Mouse (Mus musculus) heart, embryonic 14.5 days (tissue): ENCODE data around the gene Hdac10. TPM values are rescaled to one million over a fixed set of nuclear protein-coding genes. Genes with fewer than 3 reads are reported as not detected.

Source experiments
- ATAC-seq: fragments of 200-750 bp; cut with Nextera tagmentation; 2 replicates; pipeline ENCODE4 v1.8.0; 2017; ENCODE audit warnings: low read depth, moderate TSS enrichment; ENCODE audit not compliant: insufficient number of reproducible peaks, insufficient read depth, low FRiP score
- H3K27ac ChIP-seq, 2 experiments: fragments of 200-500 bp in 1 of 2; fragments of 300-500 bp in 1 of 2; sonication (generic) in 1 of 2; replicated peaks in 1 of 2; 2 replicates each; pipeline ENCODE4 v1.5.1; 2012 to 2014; ENCODE audit warnings: low read depth in 2 of 2, low read length in 2 of 2, control low read depth in 1 of 2, mild to moderate bottlenecking in 1 of 2, mixed read lengths in 1 of 2; ENCODE audit not compliant: control insufficient read depth in 1 of 2, insufficient read depth in 1 of 2
- H3K27me3 ChIP-seq: fragments of 300-500 bp; sonication (generic); 2 replicates; pipeline ENCODE4 v1.6.1; 2014; ENCODE audit warnings: mild to moderate bottlenecking, low read length, control low read depth; ENCODE audit not compliant: control insufficient read depth, insufficient read depth
- H3K36me3 ChIP-seq: fragments of 300-500 bp; sonication (generic); 2 replicates; pipeline ENCODE4 v1.6.1; 2014; ENCODE audit warnings: mild to moderate bottlenecking, control low read depth, low read length, mixed read lengths; ENCODE audit not compliant: control insufficient read depth, insufficient read depth
- H3K4me1 ChIP-seq, 2 experiments: fragments of 200-500 bp in 1 of 2; fragments of 300-500 bp in 1 of 2; sonication (generic) in 1 of 2; 2 replicates each; pipeline ENCODE4 v1.6.1; 2012 to 2014; ENCODE audit warnings: low read length in 2 of 2, control low read depth in 1 of 2, mixed read lengths in 1 of 2; ENCODE audit not compliant: control insufficient read depth in 2 of 2, insufficient read depth in 2 of 2
- H3K4me2 ChIP-seq: fragments of 300-500 bp; sonication (generic); 2 replicates; pipeline ENCODE4 v1.6.1; 2014; ENCODE audit warnings: mild to moderate bottlenecking, low read length
- H3K4me3 ChIP-seq, 2 experiments: fragments of 200-500 bp in 1 of 2; fragments of 300-500 bp in 1 of 2; sonication (generic) in 1 of 2; 2 replicates each; pipeline ENCODE4 v1.5.1; 2012 to 2014; ENCODE audit warnings: low read length in 2 of 2, mild to moderate bottlenecking in 2 of 2, control low read depth in 1 of 2, low read depth in 1 of 2, moderate library complexity in 1 of 2; ENCODE audit not compliant: control insufficient read depth in 1 of 2, insufficient read depth in 1 of 2
- H3K9ac ChIP-seq: fragments of 300-500 bp; sonication (generic); 2 replicates; pipeline ENCODE4 v1.6.1; 2014; ENCODE audit warnings: mild to moderate bottlenecking, low read length
- H3K9me3 ChIP-seq: fragments of 300-500 bp; sonication (generic); 2 replicates; pipeline ENCODE4 v1.6.1; 2016; ENCODE audit warnings: low read length, control low read depth; ENCODE audit not compliant: control insufficient read depth
- WGBS: fragments of 180-500 bp; shearing (Covaris S2); extraction: QIAGEN DNeasy Blood & Tissue Kit; methylation state at CpG from one replicate; pipeline ENCODE4 v1.1.7; 2014; 5-methylcytosine and 5-hydroxymethylcytosine counted together
- polyA plus RNA-seq: library from polyadenylated mRNA; unstranded; fragments of >200 nt; fragmentation: Nextera tagmentation; extraction: Ambion mirVana; gene quantifications from 2 replicates; pipeline ENCODE4 v1.2.1, GENCODE M21; 2014

The Hdac10 gene
- polyA plus RNA-seq, 1 experiment from 2014 or later: 11.0 TPM

GRCm38 (mm10) chr15:89173024-89173905, 44.8 kb upstream of the Hdac10 start:
- no peaks in the 10 kb centered on the region for H3K9me3 ChIP-seq
- H3K27ac ChIP-seq: peak overlapping the region; percentile 8 to 43; a peak in 3 of 4 replicates
- peak overlapping the region; percentile 99 for H3K4me2 ChIP-seq
- H3K4me1 ChIP-seq: peaks cover 67 to 87% of the 10 kb centered on the region in 2 experiments
- peak; percentile 13; the same call in 1 of the 2 replicates for ATAC-seq
- peaks cover 12% of the 10 kb centered on the region; the same call in 1 of the 2 replicates for H3K36me3 ChIP-seq
- H3K9ac ChIP-seq: peak overlapping the region; percentile 80
- peak overlapping the region; percentile 59 to 60 for H3K4me3 ChIP-seq
- H3K27me3 ChIP-seq: no peaks in the 10 kb centered on the region
- WGBS: under 1% methylated on average over 64 of the region's 65 CpGs

GRCm38 (mm10) chr15:89172276-89172935, 43.9 kb upstream of the Hdac10 start:
- whole genome bisulfite sequencing: 44% methylated on average over 17 of the region's 17 CpGs
- ATAC-seq: no peak

DNA sequence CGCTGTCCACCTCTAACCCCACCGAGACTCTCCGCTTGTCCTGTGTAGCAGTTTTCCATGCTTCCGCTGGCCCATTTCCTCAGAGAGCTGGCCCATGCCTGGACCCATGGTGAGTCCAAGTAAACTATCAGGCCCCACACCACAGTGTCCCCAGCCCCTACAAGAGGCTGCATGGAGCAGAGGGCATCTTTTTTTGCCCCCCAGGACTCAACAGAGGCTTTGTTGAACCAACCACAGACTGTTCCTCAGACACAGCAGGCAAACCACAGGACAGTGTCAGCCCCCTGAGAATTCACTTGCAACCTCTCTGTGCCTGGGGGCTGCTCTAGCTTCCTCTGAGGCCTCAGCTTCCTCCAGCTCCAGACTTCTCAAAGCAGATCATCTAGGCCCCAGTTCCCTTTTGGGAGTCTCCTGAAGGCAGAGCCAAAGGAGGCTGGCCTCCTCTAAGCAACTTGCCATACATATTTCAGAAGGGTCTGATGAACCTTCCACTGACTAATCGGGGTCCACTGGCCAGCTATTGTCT, 43.1 kb upstream of the Hdac10 start:
- Histone ChIP-seq H3K4me2 (no peak overlapping the region), H3K9ac (no peak overlapping the region), H3K4me1 (peaks cover 50 to 71% of the 10 kb centered on the region in 2 experiments), H3K27me3 (no peaks in the 10 kb centered on the region), H3K9me3 (no peaks in the 10 kb centered on the region), H3K4me3 (no peak overlapping the region), H3K27ac (no peak overlapping the region), H3K36me3 (peaks cover 29% of the 10 kb centered on the region)
- WGBS: 75% methylated on average over 5 of the region's 5 CpGs
- no peak for ATAC-seq

More at GRCm38 (mm10) chr15:89172276-89172935, 43.9 kb upstream of the Hdac10 start:
- H3K27ac ChIP-seq: peak overlapping the region; percentile 8 to 43; a peak in 2 of 4 replicates
- peaks cover 58 to 79% of the 10 kb centered on the region in 2 experiments for H3K4me1 ChIP-seq
- peaks cover 21% of the 10 kb centered on the region for H3K36me3 ChIP-seq
- H3K9ac ChIP-seq: peak overlapping the region; percentile 80
- no peaks in the 10 kb centered on the region for H3K9me3 ChIP-seq
- peak overlapping the region; percentile 99 for H3K4me2 ChIP-seq
- peak overlapping the region; percentile 59 to 60 for H3K4me3 ChIP-seq
- no peaks in the 10 kb centered on the region for H3K27me3 ChIP-seq

- 13% methylated on average over 3 of the region's 3 CpGs for WGBS
- peak overlapping the region; percentile 58 for H3K4me2 ChIP-seq
- H3K9me3 ChIP-seq: no peaks in the 10 kb centered on the region
- H3K36me3 ChIP-seq: peaks cover 44% of the 10 kb centered on the region
- peak overlapping the region; percentile 81 to 85 for H3K27ac ChIP-seq
- peaks cover 37 to 56% of the 10 kb centered on the region in 2 experiments for H3K4me1 ChIP-seq
- no peak for ATAC-seq
- peak overlapping the region; percentile 14; the same call in 1 of the 2 replicates for H3K9ac ChIP-seq
- no peaks in the 10 kb centered on the region for H3K27me3 ChIP-seq
- no peak overlapping the region for H3K4me3 ChIP-seq
Measured at GRCm38 (mm10) chr15:89170102-89170501, 41.6 kb upstream of the Hdac10 start.

- H3K4me2 ChIP-seq: peak overlapping the region; percentile 58
- H3K4me3 ChIP-seq: peak overlapping the region; percentile 11 to 15; a peak in 3 of 4 replicates
- H3K4me1 ChIP-seq: peaks cover 31 to 50% of the 10 kb centered on the region in 2 experiments
- ATAC-seq: peak; percentile 80
- H3K27ac ChIP-seq: peak overlapping the region; percentile 85 to 93
- H3K27me3 ChIP-seq: no peaks in the 10 kb centered on the region
- no peaks in the 10 kb centered on the region for H3K9me3 ChIP-seq
- H3K36me3 ChIP-seq: peaks cover 50% of the 10 kb centered on the region
- peak overlapping the region; percentile 59 for H3K9ac ChIP-seq
- WGBS: 3% methylated on average over 10 of the region's 10 CpGs
Measured at GRCm38 (mm10) chr15:89169431-89169830, 40.9 kb upstream of the Hdac10 start.

- WGBS: 35% methylated on average over 10 of the region's 10 CpGs
- Histone ChIP-seq H3K9ac (peak overlapping the region; percentile 59), H3K4me3 (peak overlapping the region; percentile 11 to 15; a peak in 3 of 4 replicates), H3K36me3 (peaks cover 55% of the 10 kb centered on the region), H3K27ac (peak overlapping the region; percentile 85 to 93), H3K4me1 (peaks cover 26 to 44% of the 10 kb centered on the region in 2 experiments), H3K4me2 (peak overlapping the region; percentile 58), H3K27me3 (no peaks in the 10 kb centered on the region), H3K9me3 (no peaks in the 10 kb centered on the region)
- ATAC-seq: no peak
Measured at GRCm38 (mm10) chr15:89168922-89169321, 40.4 kb upstream of the Hdac10 start.

- H3K36me3 ChIP-seq: peaks cover 90% of the 10 kb centered on the region
- peaks cover 16 to 23% of the 10 kb centered on the region in 2 experiments for H3K4me1 ChIP-seq
- no peak overlapping the region for H3K27ac ChIP-seq
- no peak for ATAC-seq
- H3K9me3 ChIP-seq: no peaks in the 10 kb centered on the region
- no peak overlapping the region for H3K9ac ChIP-seq
- WGBS: 92% methylated on average over 12 of the region's 12 CpGs
- no peak overlapping the region for H3K4me2 ChIP-seq
- H3K4me3 ChIP-seq: no peak overlapping the region
- H3K27me3 ChIP-seq: no peaks in the 10 kb centered on the region
Measured at GRCm38 (mm10) chr15:89165478-89165877, 37.0 kb upstream of the Hdac10 start.
